Mouse (Mus musculus): ENCODE measurements around the gene Mlip. TPM values are rescaled to one million over a fixed set of nuclear protein-coding genes. Genes with fewer than 3 reads are reported as not detected.

Gene Mlip
- polyA plus RNA-seq, 1 experiment from 2014 or later = 0.32 TPM

Other genes starting within 250 kb of the Mlip start
- gene Lrrc1, start 191.9 kb upstream of the Mlip start, polyA plus RNA-seq (2015; fragmentation: Nextera tagmentation; extraction: Ambion mirVana) = 4.8 and 5.0 TPM in 2 replicates